Mouse (Mus musculus): ENCODE data around the gene Gabrg3.
A peak's percentile ranks its signal among the peaks of the same experiment; 100 is the strongest.

Gabrg3 gene

GRCm38 (mm10) chr7:56941606-56942005, 445.4 kb downstream of the Gabrg3 start:
- H3K9me3 ChIP-seq (ENCODE audit: low read length), result no peaks in the 10 kb centered on the region
- no peaks in the 10 kb centered on the region for H3K36me3 ChIP-seq (ENCODE audit: insufficient read depth, low read length)
- H3K4me1 ChIP-seq (replicated peaks; ENCODE audit: low read depth, low read length), result no peaks in the 10 kb centered on the region
- no peak overlapping the region for H3K4me3 ChIP-seq (replicated peaks; ENCODE audit: low read length)
- TF ChIP-seq POU5F1 (IDR thresholded peaks at IDR 0.05; ENCODE audit: borderline replicate concordance, low read length) (no peak), NANOG (IDR thresholded peaks at IDR 0.05; ENCODE audit: borderline replicate concordance, low read length) (no peak), CTCF (conservative IDR thresholded peaks at IDR 0.05; ENCODE audit: low read length) (no peak)
- H3K27me3 ChIP-seq (ENCODE audit: insufficient read depth, low read length), result no peaks in the 10 kb centered on the region

DNA sequence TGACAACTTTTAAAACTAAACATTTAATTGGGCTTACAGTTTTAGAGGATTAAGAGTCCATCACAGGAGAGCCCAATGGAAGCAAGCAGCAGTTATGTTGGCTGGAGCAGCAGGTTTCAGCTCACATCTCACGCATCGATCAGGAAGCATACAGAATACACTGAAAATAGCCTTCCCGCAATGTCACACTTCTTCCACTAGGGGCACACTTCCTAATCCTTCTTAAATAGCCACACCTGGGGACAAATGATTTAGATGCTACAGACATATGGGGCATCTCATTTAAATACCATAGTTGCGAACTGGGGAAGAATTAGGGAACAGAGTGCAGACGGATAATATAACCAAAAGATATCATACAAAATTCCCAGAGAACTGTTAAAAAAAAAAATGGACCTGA, 449.0 kb downstream of the Gabrg3 start:
- Histone ChIP-seq H3K27me3 (ENCODE audit: insufficient read depth, low read length) (no peaks in the 10 kb centered on the region), H3K4me1 (replicated peaks; ENCODE audit: low read depth, low read length) (no peaks in the 10 kb centered on the region), H3K9me3 (ENCODE audit: low read length) (no peaks in the 10 kb centered on the region), H3K4me3 (replicated peaks; ENCODE audit: low read length) (no peak overlapping the region), H3K36me3 (ENCODE audit: insufficient read depth, low read length) (no peaks in the 10 kb centered on the region)
- TF ChIP-seq NANOG (IDR thresholded peaks at IDR 0.05; ENCODE audit: borderline replicate concordance, low read length) (no peak), CTCF (conservative IDR thresholded peaks at IDR 0.05; ENCODE audit: low read length) (peak; percentile 48)

DNA sequence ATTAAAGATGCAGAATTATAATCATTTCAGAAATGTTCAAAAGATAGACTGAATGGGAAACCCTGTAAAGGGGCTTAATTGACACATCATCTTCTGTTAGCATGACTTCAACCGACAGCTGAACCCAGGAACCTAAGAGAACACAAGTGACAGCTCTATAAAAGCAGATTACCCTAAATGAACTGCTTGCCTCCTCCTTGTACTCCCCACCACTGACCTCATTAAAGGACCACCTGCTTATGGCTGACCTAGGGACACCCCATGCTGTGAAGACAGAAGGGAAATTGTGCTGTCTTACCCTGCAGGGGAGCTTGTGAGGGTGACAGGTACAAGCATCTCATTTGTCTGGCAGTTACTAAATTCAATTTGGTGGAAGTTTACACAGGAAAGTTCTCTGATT, 467.5 kb downstream of the Gabrg3 start:
- Histone ChIP-seq H3K9me3 (ENCODE audit: low read length) (no peaks in the 10 kb centered on the region), H3K27me3 (ENCODE audit: insufficient read depth, low read length) (no peaks in the 10 kb centered on the region), H3K36me3 (ENCODE audit: insufficient read depth, low read length) (no peaks in the 10 kb centered on the region), H3K4me1 (replicated peaks; ENCODE audit: low read depth, low read length) (no peaks in the 10 kb centered on the region), H3K4me3 (replicated peaks; ENCODE audit: low read length) (no peak overlapping the region)
- no peak for TF ChIP-seq NANOG (IDR thresholded peaks at IDR 0.05; ENCODE audit: borderline replicate concordance, low read length)
- TF ChIP-seq CTCF (conservative IDR thresholded peaks at IDR 0.05; ENCODE audit: low read length), result no peak
- TF ChIP-seq POU5F1 (IDR thresholded peaks at IDR 0.05; ENCODE audit: borderline replicate concordance, low read length), result no peak

GRCm38 (mm10) chr7:56914862-56915261, 472.1 kb downstream of the Gabrg3 start:
- H3K9me3 ChIP-seq (ENCODE audit: low read length), result no peaks in the 10 kb centered on the region
- TF ChIP-seq NANOG (IDR thresholded peaks at IDR 0.05; ENCODE audit: borderline replicate concordance, low read length) (no peak), CTCF (conservative IDR thresholded peaks at IDR 0.05; ENCODE audit: low read length) (no peak), POU5F1 (IDR thresholded peaks at IDR 0.05; ENCODE audit: borderline replicate concordance, low read length) (no peak)
- H3K4me3 ChIP-seq (replicated peaks; ENCODE audit: low read length), result no peak overlapping the region

DNA sequence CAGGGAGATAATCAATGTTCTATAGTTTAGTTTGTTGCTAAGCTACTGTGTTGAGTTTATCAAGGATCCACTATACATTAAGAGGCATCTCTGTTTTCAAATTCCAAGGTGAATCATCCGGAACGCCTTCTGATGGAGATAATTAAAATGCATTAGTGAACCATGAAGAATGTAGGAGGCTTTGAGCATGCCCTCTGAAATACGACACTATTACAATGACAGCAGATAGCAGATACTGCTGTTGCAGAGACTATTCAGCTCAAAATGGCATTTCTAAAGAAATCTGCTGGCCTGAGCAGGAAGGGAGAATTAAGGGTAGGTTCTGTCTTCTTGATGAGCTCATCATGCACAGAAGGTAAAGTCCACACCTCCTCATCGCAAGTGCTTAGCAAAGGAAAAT, 487.2 kb downstream of the Gabrg3 start:
- TF ChIP-seq POU5F1 (IDR thresholded peaks at IDR 0.05; ENCODE audit: borderline replicate concordance, low read length) (no peak), NANOG (IDR thresholded peaks at IDR 0.05; ENCODE audit: borderline replicate concordance, low read length) (no peak), CTCF (conservative IDR thresholded peaks at IDR 0.05; ENCODE audit: low read length) (no peak)
- no peak overlapping the region for H3K4me3 ChIP-seq (replicated peaks; ENCODE audit: low read length)
- H3K36me3 ChIP-seq (ENCODE audit: insufficient read depth, low read length), result no peaks in the 10 kb centered on the region
- no peaks in the 10 kb centered on the region for H3K27me3 ChIP-seq (ENCODE audit: insufficient read depth, low read length)
- no peaks in the 10 kb centered on the region for H3K9me3 ChIP-seq (ENCODE audit: low read length)
- H3K4me1 ChIP-seq (replicated peaks; ENCODE audit: low read depth, low read length), result no peaks in the 10 kb centered on the region

More at GRCm38 (mm10) chr7:56914862-56915261, 472.1 kb downstream of the Gabrg3 start:
- Histone ChIP-seq H3K27me3 (ENCODE audit: insufficient read depth, low read length) (no peaks in the 10 kb centered on the region), H3K4me1 (replicated peaks; ENCODE audit: low read depth, low read length) (no peaks in the 10 kb centered on the region), H3K36me3 (ENCODE audit: insufficient read depth, low read length) (no peaks in the 10 kb centered on the region)

- no peaks in the 10 kb centered on the region for H3K9me3 ChIP-seq (ENCODE audit: low read length)
- TF ChIP-seq NANOG (IDR thresholded peaks at IDR 0.05; ENCODE audit: borderline replicate concordance, low read length) (no peak), CTCF (conservative IDR thresholded peaks at IDR 0.05; ENCODE audit: low read length) (no peak), POU5F1 (IDR thresholded peaks at IDR 0.05; ENCODE audit: borderline replicate concordance, low read length) (no peak)
- H3K4me3 ChIP-seq (replicated peaks; ENCODE audit: low read length), result no peak overlapping the region
- H3K4me1 ChIP-seq (replicated peaks; ENCODE audit: low read depth, low read length), result no peaks in the 10 kb centered on the region
- H3K36me3 ChIP-seq (ENCODE audit: insufficient read depth, low read length), result no peaks in the 10 kb centered on the region
- no peaks in the 10 kb centered on the region for H3K27me3 ChIP-seq (ENCODE audit: insufficient read depth, low read length)
Measured at GRCm38 (mm10) chr7:56867314-56868075, 519.5 kb downstream of the Gabrg3 start.

DNA sequence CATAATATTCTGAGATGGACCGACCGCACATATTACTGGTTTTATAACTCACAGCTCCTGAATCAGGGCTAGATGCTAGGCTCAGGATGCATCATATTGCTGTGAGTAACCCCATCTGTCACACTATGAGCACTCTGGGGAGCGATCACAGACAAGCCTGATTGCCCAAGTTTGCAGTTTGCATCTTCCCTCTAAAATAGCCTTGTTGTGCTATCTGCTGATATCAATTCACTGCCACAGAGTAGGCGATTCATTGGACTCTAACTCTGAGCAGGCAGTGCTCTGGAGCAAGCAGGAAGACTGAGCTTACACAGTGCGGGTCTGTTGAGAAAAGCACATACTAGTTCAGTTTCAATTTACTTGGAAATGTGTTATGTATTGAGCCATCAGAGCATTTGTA, 543.4 kb downstream of the Gabrg3 start:
- TF ChIP-seq NANOG (IDR thresholded peaks at IDR 0.05; ENCODE audit: borderline replicate concordance, low read length), result no peak
- TF ChIP-seq POU5F1 (IDR thresholded peaks at IDR 0.05; ENCODE audit: borderline replicate concordance, low read length), result no peak
- no peak for TF ChIP-seq CTCF (conservative IDR thresholded peaks at IDR 0.05; ENCODE audit: low read length)
- Histone ChIP-seq H3K36me3 (ENCODE audit: insufficient read depth, low read length) (no peaks in the 10 kb centered on the region), H3K4me3 (replicated peaks; ENCODE audit: low read length) (no peak overlapping the region), H3K27me3 (ENCODE audit: insufficient read depth, low read length) (no peaks in the 10 kb centered on the region), H3K9me3 (ENCODE audit: low read length) (no peaks in the 10 kb centered on the region), H3K4me1 (replicated peaks; ENCODE audit: low read depth, low read length) (no peaks in the 10 kb centered on the region)

GRCm38 (mm10) chr7:56825446-56825845, 561.5 kb downstream of the Gabrg3 start:
- Histone ChIP-seq H3K4me1 (replicated peaks; ENCODE audit: low read depth, low read length) (no peaks in the 10 kb centered on the region), H3K27me3 (ENCODE audit: insufficient read depth, low read length) (no peaks in the 10 kb centered on the region), H3K36me3 (ENCODE audit: insufficient read depth, low read length) (no peaks in the 10 kb centered on the region), H3K9me3 (ENCODE audit: low read length) (no peaks in the 10 kb centered on the region), H3K4me3 (replicated peaks; ENCODE audit: low read length) (no peak overlapping the region)
- TF ChIP-seq CTCF (conservative IDR thresholded peaks at IDR 0.05; ENCODE audit: low read length) (no peak), NANOG (IDR thresholded peaks at IDR 0.05; ENCODE audit: borderline replicate concordance, low read length) (no peak), POU5F1 (IDR thresholded peaks at IDR 0.05; ENCODE audit: borderline replicate concordance, low read length) (no peak)

DNA sequence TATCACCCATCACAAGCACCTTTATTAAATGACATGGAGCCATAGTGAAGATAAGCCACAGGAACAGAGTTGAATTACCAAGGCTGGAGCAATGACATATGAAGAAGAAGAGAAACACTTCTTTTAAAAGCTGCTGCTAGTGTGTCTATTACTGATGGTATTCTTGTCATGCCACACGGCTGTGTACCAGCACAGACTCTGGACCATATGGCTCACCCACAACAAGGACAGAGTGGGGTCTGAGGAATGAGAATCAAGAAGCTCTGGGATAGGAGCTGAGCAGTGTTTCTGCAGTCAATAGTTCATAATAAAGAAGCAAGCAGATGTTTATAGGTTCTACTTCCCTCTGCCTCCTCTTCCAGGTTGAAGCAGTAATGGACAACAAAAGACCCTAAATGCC, 585.1 kb downstream of the Gabrg3 start:
- H3K9me3 ChIP-seq (ENCODE audit: low read length), result no peaks in the 10 kb centered on the region
- H3K27me3 ChIP-seq (ENCODE audit: insufficient read depth, low read length), result no peaks in the 10 kb centered on the region
- no peak overlapping the region for H3K4me3 ChIP-seq (replicated peaks; ENCODE audit: low read length)
- no peaks in the 10 kb centered on the region for H3K4me1 ChIP-seq (replicated peaks; ENCODE audit: low read depth, low read length)
- no peaks in the 10 kb centered on the region for H3K36me3 ChIP-seq (ENCODE audit: insufficient read depth, low read length)
- TF ChIP-seq NANOG (IDR thresholded peaks at IDR 0.05; ENCODE audit: borderline replicate concordance, low read length) (no peak), CTCF (conservative IDR thresholded peaks at IDR 0.05; ENCODE audit: low read length) (no peak), POU5F1 (IDR thresholded peaks at IDR 0.05; ENCODE audit: borderline replicate concordance, low read length) (no peak)
